Mouse (Mus musculus) intestine, postnatal 0 days (tissue): ENCODE results near the gene Pigm. TPM values are rescaled to one million over a fixed set of nuclear protein-coding genes. Genes with fewer than 3 reads are reported as not detected.

Source experiments
- ATAC-seq: fragments of 200-750 bp; cut with Nextera tagmentation; 2 replicates; pipeline ENCODE4 v1.8.0; 2017; ENCODE audit warnings: mild to moderate bottlenecking, moderate TSS enrichment, moderate library complexity
- H3K27ac ChIP-seq: fragments of 300-500 bp; sonication (generic); 2 replicates; pipeline ENCODE4 v1.5.1; 2014; ENCODE audit warnings: mild to moderate bottlenecking, low read depth, low read length, moderate library complexity
- H3K27me3 ChIP-seq: fragments of 300-500 bp; sonication (generic); replicated peaks from 2 replicates; pipeline ENCODE4 v1.6.1; 2014; ENCODE audit warnings: low read length, mixed read lengths; ENCODE audit not compliant: control insufficient read depth, insufficient read depth
- H3K36me3 ChIP-seq: fragments of 300-500 bp; sonication (generic); 2 replicates; pipeline ENCODE4 v1.6.1; 2014; ENCODE audit warnings: mild to moderate bottlenecking, moderate library complexity; ENCODE audit not compliant: control insufficient read depth, insufficient read depth
- H3K4me1 ChIP-seq: fragments of 300-500 bp; sonication (generic); replicated peaks from 2 replicates; pipeline ENCODE4 v1.6.1; 2014; ENCODE audit warnings: antibody characterized with exemption, low read length, mixed read lengths; ENCODE audit not compliant: control insufficient read depth, insufficient read depth
- H3K4me2 ChIP-seq: fragments of 300-500 bp; sonication (generic); replicated peaks from 2 replicates; pipeline ENCODE4 v1.6.1; 2014; ENCODE audit warnings: low read depth, mild to moderate bottlenecking, moderate library complexity
- H3K4me3 ChIP-seq: fragments of 300-500 bp; sonication (generic); 2 replicates; pipeline ENCODE4 v1.5.1; 2014; ENCODE audit warnings: low read depth, low read length
- H3K9ac ChIP-seq: fragments of 300-500 bp; sonication (generic); 2 replicates; pipeline ENCODE4 v1.6.1; 2014; ENCODE audit warnings: mild to moderate bottlenecking, low read depth, low read length
- H3K9me3 ChIP-seq: fragments of 300-500 bp; sonication (generic); 2 replicates; pipeline ENCODE4 v1.6.1; 2016; ENCODE audit warnings: mixed run types; ENCODE audit not compliant: control insufficient read depth
- CTCF ChIP-seq: sonication (generic); IDR thresholded peaks from 2 replicates; pipeline ENCODE4 v1.5.1; 2016; ENCODE audit warnings: low read depth, mild to moderate bottlenecking, control low read depth, antibody characterized with exemption, moderate library complexity
- WGBS: fragments of 180-500 bp; shearing (Covaris S2); extraction: QIAGEN DNeasy Blood & Tissue Kit; methylation state at CpG from one replicate; pipeline ENCODE4 v1.1.7; 2014; 5-methylcytosine and 5-hydroxymethylcytosine counted together
- polyA plus RNA-seq: library from polyadenylated mRNA; unstranded; fragments of >200 nt; fragmentation: Nextera tagmentation; extraction: Ambion mirVana; gene quantifications from 2 replicates; pipeline ENCODE4 v1.2.1, GENCODE M21; 2015

Pigm gene
- polyA plus RNA-seq, 1 experiment from 2014 or later, result 4.3 TPM

DNA sequence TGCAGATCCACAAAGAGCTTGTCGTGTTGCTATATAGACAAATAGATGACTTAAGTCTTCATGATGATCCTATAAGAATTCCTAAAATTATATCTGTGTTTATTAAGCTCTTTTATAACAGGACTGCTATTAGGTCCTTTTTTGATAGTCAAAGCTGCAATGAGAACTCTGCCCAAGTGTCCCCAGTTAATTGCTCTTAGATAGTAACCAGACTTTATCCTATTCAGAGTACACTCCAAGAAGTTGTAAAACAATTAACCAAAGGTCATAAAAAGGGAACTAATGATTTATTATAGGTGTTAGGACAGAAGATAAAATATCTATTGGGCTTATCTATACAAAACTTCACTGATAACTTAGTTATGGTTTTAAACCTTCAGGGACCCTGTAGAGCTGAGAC, 5.7 kb downstream of the Pigm start:
- ATAC-seq, result peak; percentile 60
- Histone ChIP-seq H3K27me3 (0 out of 2 replicates have a peak, but pooled peaks cover 4% of the 10 kb centered on the region), H3K4me3 (no peak overlapping the region), H3K4me1 (peaks cover 6% of the 10 kb centered on the region), H3K27ac (no peak overlapping the region), H3K4me2 (no peak overlapping the region), H3K9ac (no peak overlapping the region), H3K36me3 (peaks cover 3% of the 10 kb centered on the region; the same call in 1 of the 2 replicates), H3K9me3 (no peaks in the 10 kb centered on the region)
- 38% methylated on average over 1 of the region's 1 CpGs for WGBS
- TF ChIP-seq CTCF, result no peak

- Histone ChIP-seq H3K27me3 (0 out of 2 replicates have a peak, but pooled peaks cover 4% of the 10 kb centered on the region), H3K4me1 (0 out of 2 replicates have a peak, but pooled peaks cover 4% of the 10 kb centered on the region), H3K4me3 (no peak overlapping the region), H3K4me2 (no peak overlapping the region), H3K9me3 (no peaks in the 10 kb centered on the region), H3K27ac (no peak overlapping the region), H3K36me3 (0 out of 2 replicates have a peak, but pooled peaks cover 3% of the 10 kb centered on the region), H3K9ac (no peak overlapping the region)
- WGBS, result 90% methylated on average over 5 of the region's 5 CpGs
- no peak for ATAC-seq
- no peak for TF ChIP-seq CTCF
These were observed 10.9 kb downstream of the Pigm start for GRCm38 (mm10) chr1:172387246-172387645.

GRCm38 (mm10) chr1:172390769-172391168, 14.4 kb downstream of the Pigm start:
- Histone ChIP-seq H3K4me1 (0 out of 2 replicates have a peak, but pooled peaks cover 4% of the 10 kb centered on the region), H3K27ac (no peak overlapping the region), H3K4me3 (no peak overlapping the region), H3K36me3 (no peaks in the 10 kb centered on the region), H3K9ac (no peak overlapping the region), H3K4me2 (no peak overlapping the region), H3K9me3 (no peaks in the 10 kb centered on the region), H3K27me3 (0 out of 2 replicates have a peak, but pooled peaks cover 11% of the 10 kb centered on the region)
- peak; percentile 58 for ATAC-seq
- WGBS, result 60% methylated on average over 1 of the region's 1 CpGs
- no peak for TF ChIP-seq CTCF

DNA sequence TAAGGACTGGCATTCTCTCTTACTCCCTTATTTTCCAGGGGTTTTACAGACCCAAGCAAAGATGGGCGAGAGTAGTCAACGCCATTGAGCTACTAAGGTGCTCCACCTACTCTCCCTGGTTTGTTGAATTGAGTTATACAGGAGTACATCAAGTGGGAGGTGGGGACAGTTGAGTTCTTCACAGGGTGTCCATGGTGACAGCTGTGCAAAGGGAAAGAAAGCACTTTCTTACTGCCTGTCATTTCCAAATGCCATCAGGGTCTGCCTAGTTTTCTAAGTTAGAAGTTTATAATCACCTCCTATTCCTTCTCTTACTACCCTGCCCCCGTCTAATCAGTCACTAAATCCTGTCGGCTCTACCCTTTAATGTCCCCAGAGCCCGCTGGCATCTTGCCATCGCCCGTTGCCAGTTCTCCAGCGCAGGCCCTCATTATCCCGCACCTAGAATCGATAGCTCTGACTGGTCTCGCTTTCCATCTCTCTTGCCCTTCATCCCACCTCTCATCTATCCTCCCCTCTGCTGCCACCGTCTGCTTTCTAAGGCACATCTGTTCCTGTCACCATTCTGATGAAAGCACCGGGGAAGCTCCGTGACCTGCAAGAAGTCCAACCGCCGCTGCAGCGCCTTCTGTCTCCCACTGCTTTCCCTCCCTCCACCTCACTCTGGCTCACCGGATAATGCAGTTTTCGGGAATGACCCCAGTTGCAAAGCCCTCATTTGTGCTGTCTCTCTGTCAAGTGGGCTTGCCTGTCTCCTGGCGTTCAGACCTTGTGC, 15.6 kb downstream of the Pigm start:
- no peak overlapping the region for H3K9ac ChIP-seq
- no peaks in the 10 kb centered on the region for H3K9me3 ChIP-seq
- 0 out of 2 replicates have a peak, but pooled peaks cover 4% of the 10 kb centered on the region for H3K4me1 ChIP-seq
- 19% methylated on average over 20 of the region's 20 CpGs for WGBS
- TF ChIP-seq CTCF, result no peak
- no peak overlapping the region for H3K27ac ChIP-seq
- no peaks in the 10 kb centered on the region for H3K36me3 ChIP-seq
- ATAC-seq, result peak; percentile 34; the same call in 1 of the 2 replicates
- peak overlapping the region; percentile 41 for H3K4me2 ChIP-seq
- 0 out of 2 replicates have a peak, but pooled peaks cover 7% of the 10 kb centered on the region for H3K27me3 ChIP-seq
- H3K4me3 ChIP-seq, result no peak overlapping the region

- Histone ChIP-seq H3K9ac (no peak overlapping the region), H3K4me2 (no peak overlapping the region), H3K27me3 (0 out of 2 replicates have a peak, but pooled peaks cover 7% of the 10 kb centered on the region), H3K36me3 (no peaks in the 10 kb centered on the region), H3K9me3 (no peaks in the 10 kb centered on the region), H3K4me3 (no peak overlapping the region), H3K27ac (no peak overlapping the region), H3K4me1 (0 out of 2 replicates have a peak, but pooled peaks cover 4% of the 10 kb centered on the region)
- ATAC-seq, result no peak
- WGBS, result 73% methylated on average over 2 of the region's 2 CpGs
- no peak for TF ChIP-seq CTCF
These were observed 16.4 kb downstream of the Pigm start for GRCm38 (mm10) chr1:172392643-172393170.

DNA sequence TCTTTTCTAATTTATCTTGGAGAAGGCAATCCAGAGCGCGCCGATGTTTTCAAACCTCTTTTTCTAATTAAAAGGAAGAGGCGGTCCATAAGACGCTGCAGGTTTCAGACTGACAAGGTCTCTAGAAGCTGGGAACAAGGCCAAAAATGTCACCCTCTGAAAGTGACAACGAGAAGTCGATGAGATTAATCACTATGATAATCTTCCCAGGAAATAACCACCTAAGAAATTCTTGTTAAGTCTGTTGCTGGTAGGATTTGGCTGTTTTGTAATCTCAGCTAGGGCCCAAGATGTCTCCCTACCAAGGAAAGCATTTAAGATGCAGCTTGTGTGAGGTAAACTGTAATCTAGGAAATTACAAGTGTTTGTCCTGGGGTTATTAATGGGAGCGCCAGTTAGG, 17.4 kb downstream of the Pigm start:
- 36% methylated on average over 8 of the region's 8 CpGs for WGBS
- H3K4me2 ChIP-seq, result no peak overlapping the region

More for the DNA sequence above, 17.4 kb downstream of the Pigm start:
- Histone ChIP-seq H3K9ac (no peak overlapping the region), H3K27me3 (0 out of 2 replicates have a peak, but pooled peaks cover 7% of the 10 kb centered on the region), H3K4me3 (no peak overlapping the region), H3K9me3 (no peaks in the 10 kb centered on the region), H3K27ac (no peak overlapping the region), H3K4me1 (0 out of 2 replicates have a peak, but pooled peaks cover 4% of the 10 kb centered on the region), H3K36me3 (no peaks in the 10 kb centered on the region)
- ATAC-seq, result no peak
- no peak for TF ChIP-seq CTCF
